Mouse (Mus musculus) heart, embryonic 16.5 days (tissue): ENCODE results near the gene Iqsec1. TPM values are rescaled to one million over a fixed set of nuclear protein-coding genes. Genes with fewer than 3 reads are reported as not detected.
"Not testable (repeated sequence)": the region's sequence is repeated elsewhere in the genome, so short reads cannot be mapped to it uniquely, and the experiment has no call there.

ENCODE experiments used
- ATAC-seq: fragments of 200-750 bp; cut with Nextera tagmentation; replicated peaks from 2 replicates; pipeline ENCODE4 v1.8.0; 2017; ENCODE audit warnings: moderate number of reproducible peaks; ENCODE audit not compliant: insufficient read depth, low FRiP score; ENCODE audit errors: extremely low read depth
- H3K27ac ChIP-seq: fragments of 300-500 bp; sonication (generic); 2 replicates; pipeline ENCODE4 v1.5.1; 2014; ENCODE audit warnings: mild to moderate bottlenecking, low read length, control low read depth, moderate library complexity
- H3K27me3 ChIP-seq: fragments of 300-500 bp; sonication (generic); 2 replicates; pipeline ENCODE4 v1.6.1; 2014; ENCODE audit warnings: low read length, mixed read lengths; ENCODE audit not compliant: control insufficient read depth, insufficient read depth
- H3K36me3 ChIP-seq: fragments of 300-500 bp; sonication (generic); 2 replicates; pipeline ENCODE4 v1.6.1; 2014; ENCODE audit not compliant: control insufficient read depth, insufficient read depth
- H3K4me1 ChIP-seq: fragments of 300-500 bp; sonication (generic); 2 replicates; pipeline ENCODE4 v1.6.1; 2014; ENCODE audit warnings: low read length, mixed read lengths; ENCODE audit not compliant: control insufficient read depth, insufficient read depth
- H3K4me2 ChIP-seq: fragments of 300-500 bp; sonication (generic); 2 replicates; pipeline ENCODE4 v1.6.1; 2014; ENCODE audit warnings: low read depth, mild to moderate bottlenecking, control low read depth, low read length
- H3K4me3 ChIP-seq: fragments of 300-500 bp; sonication (generic); 2 replicates; pipeline ENCODE4 v1.5.1; 2014; ENCODE audit warnings: mild to moderate bottlenecking, control low read depth, low read length
- H3K9ac ChIP-seq: fragments of 300-500 bp; sonication (generic); 2 replicates; pipeline ENCODE4 v1.6.1; 2014; ENCODE audit warnings: low read length, control low read depth
- H3K9me3 ChIP-seq: fragments of 300-500 bp; sonication (generic); replicated peaks from 2 replicates; pipeline ENCODE4 v1.6.1; 2016; ENCODE audit warnings: low read length; ENCODE audit not compliant: control insufficient read depth
- WGBS: fragments of 180-500 bp; shearing (Covaris S2); extraction: QIAGEN DNeasy Blood & Tissue Kit; methylation state at CpG from one replicate; pipeline ENCODE4 v1.1.7; 2014; 5-methylcytosine and 5-hydroxymethylcytosine counted together
- polyA plus RNA-seq: library from polyadenylated mRNA; unstranded; fragments of >200 nt; fragmentation: Nextera tagmentation; extraction: Ambion mirVana; gene quantifications from 2 replicates; pipeline ENCODE4 v1.2.1, GENCODE M21; 2015

The Iqsec1 gene
- polyA plus RNA-seq, 1 experiment from 2014 or later, result 13.7 TPM

GRCm38 (mm10) chr6:90656344-90656850 lies 332.1 kb downstream of the Iqsec1 start:
- not testable (repeated sequence) for H3K9me3 ChIP-seq, H3K9ac ChIP-seq, H3K36me3 ChIP-seq, H3K27ac ChIP-seq, H3K4me3 ChIP-seq, H3K27me3 ChIP-seq, ATAC-seq, H3K4me2 ChIP-seq
- H3K4me1 ChIP-seq, result peaks cover 23% of the 10 kb centered on the region
- WGBS, result 72% methylated on average over 2 of the region's 2 CpGs

- ATAC-seq, result no peak; the same call in 1 of the 2 replicates
- 54% methylated on average over 2 of the region's 2 CpGs for WGBS
- H3K4me3 ChIP-seq, result no peak overlapping the region
Measured at GRCm38 (mm10) chr6:90653736-90654135, 334.7 kb downstream of the Iqsec1 start.

GRCm38 (mm10) chr6:90650634-90651033 lies 337.9 kb downstream of the Iqsec1 start:
- ATAC-seq, result no peak
- no peaks in the 10 kb centered on the region for H3K36me3 ChIP-seq
- no peak overlapping the region for H3K4me3 ChIP-seq
- no peaks in the 10 kb centered on the region for H3K27me3 ChIP-seq
- H3K27ac ChIP-seq, result no peak overlapping the region
- no peaks in the 10 kb centered on the region; the same call in 1 of the 2 replicates for H3K9me3 ChIP-seq
- no peak overlapping the region for H3K4me2 ChIP-seq
- H3K4me1 ChIP-seq, result no peaks in the 10 kb centered on the region
- H3K9ac ChIP-seq, result no peak overlapping the region
- 58% methylated on average over 1 of the region's 1 CpGs for WGBS

More at GRCm38 (mm10) chr6:90653736-90654135, 334.7 kb downstream of the Iqsec1 start:
- no peak overlapping the region for H3K27ac ChIP-seq
- no peaks in the 10 kb centered on the region for H3K36me3 ChIP-seq
- no peaks in the 10 kb centered on the region for H3K4me1 ChIP-seq
- no peaks in the 10 kb centered on the region for H3K27me3 ChIP-seq
- H3K9ac ChIP-seq, result no peak overlapping the region
- H3K9me3 ChIP-seq, result 0 out of 2 replicates have a peak, but pooled peaks cover 2% of the 10 kb centered on the region
- H3K4me2 ChIP-seq, result no peak overlapping the region

GRCm38 (mm10) chr6:90649279-90649678 lies 339.2 kb downstream of the Iqsec1 start:
- no peak for ATAC-seq
- Histone ChIP-seq H3K36me3 (no peaks in the 10 kb centered on the region), H3K27me3 (no peaks in the 10 kb centered on the region), H3K9ac (no peak overlapping the region), H3K27ac (no peak overlapping the region), H3K4me1 (no peaks in the 10 kb centered on the region), H3K9me3 (no peaks in the 10 kb centered on the region; the same call in 1 of the 2 replicates), H3K4me3 (no peak overlapping the region), H3K4me2 (no peak overlapping the region)
- 56% methylated on average over 4 of the region's 4 CpGs for WGBS

- H3K4me2 ChIP-seq, result no peak overlapping the region
- H3K27ac ChIP-seq, result no peak overlapping the region
- 91% methylated on average over 6 of the region's 6 CpGs for WGBS
- no peaks in the 10 kb centered on the region; the same call in 1 of the 2 replicates for H3K9me3 ChIP-seq
- H3K9ac ChIP-seq, result no peak overlapping the region
- ATAC-seq, result no peak
- H3K4me1 ChIP-seq, result no peaks in the 10 kb centered on the region
- H3K27me3 ChIP-seq, result no peaks in the 10 kb centered on the region
- H3K4me3 ChIP-seq, result no peak overlapping the region
- H3K36me3 ChIP-seq, result no peaks in the 10 kb centered on the region
Measured at GRCm38 (mm10) chr6:90648391-90648790, 340.1 kb downstream of the Iqsec1 start.

- 70% methylated on average over 4 of the region's 4 CpGs for WGBS
Measured at GRCm38 (mm10) chr6:90644965-90645364, 343.5 kb downstream of the Iqsec1 start.

GRCm38 (mm10) chr6:90643057-90643456 lies 345.4 kb downstream of the Iqsec1 start:
- no peak overlapping the region for H3K4me3 ChIP-seq
- H3K4me2 ChIP-seq, result no peak overlapping the region
- no peaks in the 10 kb centered on the region for H3K4me1 ChIP-seq
- peaks cover 5% of the 10 kb centered on the region; the same call in 1 of the 2 replicates for H3K9me3 ChIP-seq
- no peak for ATAC-seq
- H3K27me3 ChIP-seq, result no peaks in the 10 kb centered on the region
- H3K27ac ChIP-seq, result no peak overlapping the region
- WGBS, result 74% methylated on average over 3 of the region's 3 CpGs
- no peak overlapping the region for H3K9ac ChIP-seq
- H3K36me3 ChIP-seq, result peaks cover 9% of the 10 kb centered on the region

More at GRCm38 (mm10) chr6:90644965-90645364, 343.5 kb downstream of the Iqsec1 start:
- no peaks in the 10 kb centered on the region; the same call in 1 of the 2 replicates for H3K9me3 ChIP-seq
- no peaks in the 10 kb centered on the region for H3K36me3 ChIP-seq
- no peak overlapping the region for H3K9ac ChIP-seq
- ATAC-seq, result no peak
- no peak overlapping the region for H3K4me3 ChIP-seq
- H3K4me2 ChIP-seq, result no peak overlapping the region
- no peaks in the 10 kb centered on the region for H3K4me1 ChIP-seq
- H3K27ac ChIP-seq, result no peak overlapping the region
- H3K27me3 ChIP-seq, result no peaks in the 10 kb centered on the region

- no peak overlapping the region for H3K4me3 ChIP-seq
- no peak overlapping the region for H3K9ac ChIP-seq
- WGBS, result 72% methylated on average over 3 of the region's 3 CpGs
- peaks cover 5% of the 10 kb centered on the region; the same call in 1 of the 2 replicates for H3K9me3 ChIP-seq
- H3K4me1 ChIP-seq, result no peaks in the 10 kb centered on the region
- ATAC-seq, result no peak
- H3K36me3 ChIP-seq, result peaks cover 16% of the 10 kb centered on the region
- H3K27me3 ChIP-seq, result no peaks in the 10 kb centered on the region
- no peak overlapping the region for H3K27ac ChIP-seq
- H3K4me2 ChIP-seq, result no peak overlapping the region
Measured at GRCm38 (mm10) chr6:90635611-90636010, 352.9 kb downstream of the Iqsec1 start.

GRCm38 (mm10) chr6:90635081-90635480 lies 353.4 kb downstream of the Iqsec1 start:
- H3K9ac ChIP-seq, result no peak overlapping the region
- no peaks in the 10 kb centered on the region for H3K27me3 ChIP-seq
- H3K9me3 ChIP-seq, result peaks cover 5% of the 10 kb centered on the region; the same call in 1 of the 2 replicates
- H3K4me2 ChIP-seq, result no peak overlapping the region
- ATAC-seq, result no peak
- H3K4me1 ChIP-seq, result no peaks in the 10 kb centered on the region
- H3K36me3 ChIP-seq, result peaks cover 16% of the 10 kb centered on the region
- H3K4me3 ChIP-seq, result no peak overlapping the region
- H3K27ac ChIP-seq, result no peak overlapping the region
- 46% methylated on average over 4 of the region's 4 CpGs for whole genome bisulfite sequencing
